ENCODE assay signal across 8 mouse cellular contexts in genomic region chr12:111712476-111712875, GRCm38 (mm10). TPM values are rescaled to one million over a fixed set of nuclear protein-coding genes. Genes with fewer than 3 reads are reported as not detected.
DNase-seq lines count a peak whose midpoint lies in the region; ATAC-seq lines count a peak whose summit lies in the region.

No protein-coding gene starts in this region.

- H3K36me3 ChIP-seq in heart, embryonic 13.5 days = peaks cover 51% of the 10 kb centered on the region
- peaks cover 10% of the 10 kb centered on the region; the same call in 1 of the 2 replicates for H3K36me3 ChIP-seq in forebrain, embryonic 11.5 days (ENCODE audit: control insufficient read depth, insufficient read depth, low read length)
- H3K36me3 ChIP-seq in limb, embryonic 12.5 days = peaks cover 54% of the 10 kb centered on the region
- peaks cover 54% of the 10 kb centered on the region for H3K36me3 ChIP-seq in neural tube, embryonic 13.5 days

- H3K9ac ChIP-seq in heart, embryonic 13.5 days = peak overlapping the region; percentile 99
- H3K9ac ChIP-seq in forebrain, embryonic 11.5 days (ENCODE audit: low read length) = peak overlapping the region; percentile 97
- H3K9ac ChIP-seq in limb, embryonic 12.5 days (replicated peaks) = peak overlapping the region; percentile 95
- H3K9ac ChIP-seq in neural tube, embryonic 13.5 days = peak overlapping the region; percentile 98

- H3K4me3 ChIP-seq in heart, embryonic 13.5 days = peak overlapping the region; percentile 99
- H3K4me3 ChIP-seq in forebrain, embryonic 11.5 days (ENCODE audit: low read depth, low read length) = peak overlapping the region; percentile 99
- H3K4me3 ChIP-seq in limb, embryonic 12.5 days (replicated peaks) = peak overlapping the region; percentile 100
- H3K4me3 ChIP-seq in neural tube, embryonic 13.5 days = peak overlapping the region; percentile 99

- H3K4me2 ChIP-seq in heart, embryonic 13.5 days = peak overlapping the region; percentile 85
- peak overlapping the region; percentile 79 for H3K4me2 ChIP-seq in forebrain, embryonic 11.5 days (ENCODE audit: low read depth, low read length, severe bottlenecking)
- H3K4me2 ChIP-seq in limb, embryonic 12.5 days = peak overlapping the region; percentile 84
- peak overlapping the region; percentile 91 for H3K4me2 ChIP-seq in neural tube, embryonic 13.5 days

- DNase-seq in heart, adult 8-10 months (ENCODE audit: low spot score) = no peak
- DNase-seq in NIH3T3 (ENCODE audit: low read depth) = peak; percentile 32
- peak; percentile 68 for DNase-seq in forebrain, embryonic 11.5 days (ENCODE audit: low spot score)
- no peak for DNase-seq in left cerebral cortex, postnatal 25 days (ENCODE audit: low spot score in 2 of 2)
- no peak for DNase-seq in ovary, postnatal 36 days (ENCODE audit: low spot score)

- H3K27ac ChIP-seq in heart, embryonic 13.5 days (replicated peaks) = peak overlapping the region; percentile 80
- H3K27ac ChIP-seq in forebrain, embryonic 11.5 days (ENCODE audit: low read depth, low read length) = peak overlapping the region; percentile 53
- peak overlapping the region; percentile 81 for H3K27ac ChIP-seq in limb, embryonic 12.5 days
- peak overlapping the region; percentile 80 for H3K27ac ChIP-seq in neural tube, embryonic 13.5 days (replicated peaks)

- peaks cover 35% of the 10 kb centered on the region for H3K4me1 ChIP-seq in heart, embryonic 13.5 days
- H3K4me1 ChIP-seq in forebrain, embryonic 11.5 days (replicated peaks; ENCODE audit: control insufficient read depth, insufficient read depth, low read length) = peaks cover 8% of the 10 kb centered on the region; the same call in 1 of the 2 replicates
- H3K4me1 ChIP-seq in limb, embryonic 12.5 days (replicated peaks) = peaks cover 20% of the 10 kb centered on the region
- peaks cover 30% of the 10 kb centered on the region for H3K4me1 ChIP-seq in neural tube, embryonic 13.5 days (replicated peaks)

- H3K27me3 ChIP-seq in heart, embryonic 13.5 days (replicated peaks) = no peaks in the 10 kb centered on the region
- H3K27me3 ChIP-seq in forebrain, embryonic 11.5 days (ENCODE audit: control insufficient read depth, insufficient read depth, low read length) = no peaks in the 10 kb centered on the region
- no peaks in the 10 kb centered on the region for H3K27me3 ChIP-seq in limb, embryonic 12.5 days
- no peaks in the 10 kb centered on the region for H3K27me3 ChIP-seq in neural tube, embryonic 13.5 days

- WGBS in heart, embryonic 13.5 days = under 1% methylated on average over 32 of the region's 33 CpGs
- WGBS in forebrain, embryonic 11.5 days = under 1% methylated on average over 33 of the region's 33 CpGs
- WGBS in limb, embryonic 12.5 days = 2% methylated on average over 33 of the region's 33 CpGs
- under 1% methylated on average over 33 of the region's 33 CpGs for WGBS in neural tube, embryonic 13.5 days

- no peak; the same call in 1 of the 2 replicates for ATAC-seq in heart, embryonic 13.5 days (ENCODE audit: extremely low read depth, insufficient number of reproducible peaks, low FRiP score, low TSS enrichment)
- ATAC-seq in forebrain, embryonic 11.5 days (replicated peaks; ENCODE audit: low FRiP score) = no peak; the same call in 1 of the 2 replicates
- ATAC-seq in limb, embryonic 12.5 days (ENCODE audit: insufficient number of reproducible peaks, insufficient read depth, low FRiP score, low TSS enrichment, low read depth) = no peak
- peak; percentile 57; the same call in 1 of the 2 replicates for ATAC-seq in neural tube, embryonic 13.5 days (ENCODE audit: low read depth)

- intact Hi-C loops in left cerebral cortex, postnatal 25 days (cut with DNase I) = no loop called here

- no peaks in the 10 kb centered on the region for H3K9me3 ChIP-seq in heart, embryonic 13.5 days
- no peaks in the 10 kb centered on the region for H3K9me3 ChIP-seq in forebrain, embryonic 11.5 days (ENCODE audit: control insufficient read depth, low read length)
- no peaks in the 10 kb centered on the region for H3K9me3 ChIP-seq in limb, embryonic 12.5 days
- no peaks in the 10 kb centered on the region for H3K9me3 ChIP-seq in neural tube, embryonic 13.5 days

RNA-seq across cellular contexts. Expression of gene Bag5, which starts 0.6 kb away (rescaled TPM):
- 35.4 and 41.6 TPM in 2 replicates for polyA plus RNA-seq in heart, embryonic 13.5 days (2015; fragmentation: Nextera tagmentation; extraction: Ambion mirVana)
- total RNA-seq in heart, adult 8-10 months (2022) = 10 to 100 TPM; 18.9 to 20.1 (median 19.6) TPM
- 65.2 and 67.7 TPM in 2 replicates for polyA plus RNA-seq in forebrain, embryonic 11.5 days (2014; fragmentation: Nextera tagmentation; extraction: Ambion mirVana)
- polyA plus RNA-seq in limb, embryonic 12.5 days (2016; fragmentation: Nextera tagmentation; extraction: Ambion mirVana) = 60.5 and 60.9 TPM in 2 replicates
- polyA plus RNA-seq in neural tube, embryonic 13.5 days (2015; fragmentation: Nextera tagmentation; extraction: Ambion mirVana) = 57.6 and 66.2 TPM in 2 replicates
- 10 to 100 TPM; 53.9 to 56.9 TPM for total RNA-seq in left cerebral cortex, postnatal 25 days (2021)

RNA-seq across cellular contexts. Expression of gene Apopt1, which starts 0.6 kb away (rescaled TPM):
- 41.0 and 45.5 TPM in 2 replicates for polyA plus RNA-seq in heart, embryonic 13.5 days (2015; fragmentation: Nextera tagmentation; extraction: Ambion mirVana)
- 10 to 100 TPM; 33.7 to 37.7 (median 35.0) TPM for total RNA-seq in heart, adult 8-10 months (2022)
- polyA plus RNA-seq in forebrain, embryonic 11.5 days (2014; fragmentation: Nextera tagmentation; extraction: Ambion mirVana) = 55.4 and 55.5 TPM in 2 replicates
- 59.3 and 63.8 TPM in 2 replicates for polyA plus RNA-seq in limb, embryonic 12.5 days (2016; fragmentation: Nextera tagmentation; extraction: Ambion mirVana)
- 52.0 and 59.1 TPM in 2 replicates for polyA plus RNA-seq in neural tube, embryonic 13.5 days (2015; fragmentation: Nextera tagmentation; extraction: Ambion mirVana)
- total RNA-seq in left cerebral cortex, postnatal 25 days (2021) = 10 to 100 TPM; 37.0 to 40.0 TPM

RNA-seq across cellular contexts. Expression of gene Trmt61a, which starts 34.6 kb away (rescaled TPM):
- 7.8 and 8.3 TPM in 2 replicates for polyA plus RNA-seq in heart, embryonic 13.5 days (2015; fragmentation: Nextera tagmentation; extraction: Ambion mirVana)
- 1 to 10 TPM; 4.0 to 5.9 (median 4.9) TPM for total RNA-seq in heart, adult 8-10 months (2022)
- polyA plus RNA-seq in forebrain, embryonic 11.5 days (2014; fragmentation: Nextera tagmentation; extraction: Ambion mirVana) = 12.9 and 15.6 TPM in 2 replicates
- 10.4 and 11.4 TPM in 2 replicates for polyA plus RNA-seq in limb, embryonic 12.5 days (2016; fragmentation: Nextera tagmentation; extraction: Ambion mirVana)
- 7.2 and 8.5 TPM in 2 replicates for polyA plus RNA-seq in neural tube, embryonic 13.5 days (2015; fragmentation: Nextera tagmentation; extraction: Ambion mirVana)
- total RNA-seq in left cerebral cortex, postnatal 25 days (2021) = 10 to 100 TPM; 17.1 to 17.4 TPM

RNA-seq across cellular contexts. Expression of gene Ckb, which starts 40.3 kb away (rescaled TPM):
- 279 and 320 TPM in 2 replicates for polyA plus RNA-seq in heart, embryonic 13.5 days (2015; fragmentation: Nextera tagmentation; extraction: Ambion mirVana)
- total RNA-seq in heart, adult 8-10 months (2022) = 10 to 100 TPM; 57.4 to 70.8 (median 63.8) TPM
- polyA plus RNA-seq in forebrain, embryonic 11.5 days (2014; fragmentation: Nextera tagmentation; extraction: Ambion mirVana) = 2,325 and 2,523 TPM in 2 replicates
- 102 and 112 TPM in 2 replicates for polyA plus RNA-seq in limb, embryonic 12.5 days (2016; fragmentation: Nextera tagmentation; extraction: Ambion mirVana)
- 1,774 and 1,823 TPM in 2 replicates for polyA plus RNA-seq in neural tube, embryonic 13.5 days (2015; fragmentation: Nextera tagmentation; extraction: Ambion mirVana)
- total RNA-seq in left cerebral cortex, postnatal 25 days (2021) = 1,000 to 10,000 TPM; 1,727 to 1,729 TPM

RNA-seq across cellular contexts. Expression of gene Klc1, which starts 46.2 kb away (rescaled TPM):
- 95.2 and 103 TPM in 2 replicates for polyA plus RNA-seq in heart, embryonic 13.5 days (2015; fragmentation: Nextera tagmentation; extraction: Ambion mirVana)
- total RNA-seq in heart, adult 8-10 months (2022) = 10 to 100 TPM; 73.6 to 90.4 (median 83.5) TPM
- polyA plus RNA-seq in forebrain, embryonic 11.5 days (2014; fragmentation: Nextera tagmentation; extraction: Ambion mirVana) = 226 and 247 TPM in 2 replicates
- polyA plus RNA-seq in limb, embryonic 12.5 days (2016; fragmentation: Nextera tagmentation; extraction: Ambion mirVana) = 114 and 121 TPM in 2 replicates
- 593 and 603 TPM in 2 replicates for polyA plus RNA-seq in neural tube, embryonic 13.5 days (2015; fragmentation: Nextera tagmentation; extraction: Ambion mirVana)
- total RNA-seq in left cerebral cortex, postnatal 25 days (2021) = 100 to 1,000 TPM; 764 to 822 TPM

Comparison
In these comparisons a context has a peak if more than half of its experiments do, and no peak if none do; other contexts are left out.
1. DNase-seq: peak in NIH3T3 (single experiment) and forebrain, embryonic 11.5 days (single experiment); none in heart, adult 8-10 months (single experiment), left cerebral cortex, postnatal 25 days (0 of 2) and ovary, postnatal 36 days (single experiment).
2. Peak in every context shown above with its lines, with median percentiles within 50 percentile points of each other: H3K27ac ChIP-seq, H3K4me2 ChIP-seq, H3K4me3 ChIP-seq and H3K9ac ChIP-seq.